Mouse (Mus musculus) stomach, postnatal 0 days (tissue): ENCODE measurements around the gene Uggt2. TPM values are rescaled to one million over a fixed set of nuclear protein-coding genes. Genes with fewer than 3 reads are reported as not detected.
A peak's percentile ranks its signal among the peaks of the same experiment; 100 is the strongest.

Experiments used
- ATAC-seq: fragments of 200-750 bp; cut with Nextera tagmentation; 2 replicates; pipeline ENCODE4 v1.8.0; 2017; ENCODE audit not compliant: low FRiP score, low TSS enrichment
- DNase-seq: peaks from one replicate; pipeline ENCODE4 v3.0.0-alpha.2; 2016; ENCODE audit warnings: low spot score
- H3K27ac ChIP-seq: fragments of 300-500 bp; sonication (generic); replicated peaks from 2 replicates; pipeline ENCODE4 v1.5.1; 2014; ENCODE audit warnings: mild to moderate bottlenecking, control low read depth
- H3K27me3 ChIP-seq: fragments of 300-500 bp; sonication (generic); 2 replicates; pipeline ENCODE4 v1.6.1; 2014; ENCODE audit warnings: low read length; ENCODE audit not compliant: control insufficient read depth, insufficient read depth
- H3K36me3 ChIP-seq: fragments of 300-500 bp; sonication (generic); 2 replicates; pipeline ENCODE4 v1.6.1; 2014; ENCODE audit warnings: low read length, mixed read lengths; ENCODE audit not compliant: control insufficient read depth, insufficient read depth
- H3K4me1 ChIP-seq: fragments of 300-500 bp; sonication (generic); replicated peaks from 2 replicates; pipeline ENCODE4 v1.6.1; 2014; ENCODE audit warnings: antibody characterized with exemption; ENCODE audit not compliant: control insufficient read depth, insufficient read depth
- H3K4me2 ChIP-seq: fragments of 300-500 bp; sonication (generic); replicated peaks from 2 replicates; pipeline ENCODE4 v1.6.1; 2014; ENCODE audit warnings: low read depth, mild to moderate bottlenecking, control low read depth, moderate library complexity
- H3K4me3 ChIP-seq: fragments of 300-500 bp; sonication (generic); 2 replicates; pipeline ENCODE4 v1.5.1; 2014; ENCODE audit warnings: low read depth, low read length, control low read depth
- H3K9ac ChIP-seq: fragments of 300-500 bp; sonication (generic); 2 replicates; pipeline ENCODE4 v1.6.1; 2014; ENCODE audit warnings: mild to moderate bottlenecking, low read length, control low read depth, mixed read lengths
- H3K9me3 ChIP-seq: fragments of 300-500 bp; sonication (generic); 2 replicates; pipeline ENCODE4 v1.6.1; 2016; ENCODE audit warnings: low read length; ENCODE audit not compliant: control insufficient read depth
- CTCF ChIP-seq: IDR thresholded peaks from 2 replicates; pipeline ENCODE4 v1.5.1; 2016; ENCODE audit warnings: antibody characterized with exemption, low read depth, mild to moderate bottlenecking, moderate library complexity
- EP300 ChIP-seq: optimal IDR thresholded peaks from 2 replicates; pipeline ENCODE3; 2016; ENCODE audit warnings: antibody characterized with exemption
- WGBS: fragments of 180-500 bp; shearing (Covaris S2); extraction: QIAGEN DNeasy Blood & Tissue Kit; methylation state at CpG from one replicate; pipeline ENCODE4 v1.1.7; 2014; 5-methylcytosine and 5-hydroxymethylcytosine counted together
- polyA plus RNA-seq: library from polyadenylated mRNA; unstranded; fragments of >200 nt; fragmentation: Nextera tagmentation; extraction: Ambion mirVana; gene quantifications from 2 replicates; pipeline ENCODE4 v1.2.1, GENCODE M21; 2015

The Uggt2 gene
- polyA plus RNA-seq, 1 experiment from 2014 or later = 2.7 TPM

DNA sequence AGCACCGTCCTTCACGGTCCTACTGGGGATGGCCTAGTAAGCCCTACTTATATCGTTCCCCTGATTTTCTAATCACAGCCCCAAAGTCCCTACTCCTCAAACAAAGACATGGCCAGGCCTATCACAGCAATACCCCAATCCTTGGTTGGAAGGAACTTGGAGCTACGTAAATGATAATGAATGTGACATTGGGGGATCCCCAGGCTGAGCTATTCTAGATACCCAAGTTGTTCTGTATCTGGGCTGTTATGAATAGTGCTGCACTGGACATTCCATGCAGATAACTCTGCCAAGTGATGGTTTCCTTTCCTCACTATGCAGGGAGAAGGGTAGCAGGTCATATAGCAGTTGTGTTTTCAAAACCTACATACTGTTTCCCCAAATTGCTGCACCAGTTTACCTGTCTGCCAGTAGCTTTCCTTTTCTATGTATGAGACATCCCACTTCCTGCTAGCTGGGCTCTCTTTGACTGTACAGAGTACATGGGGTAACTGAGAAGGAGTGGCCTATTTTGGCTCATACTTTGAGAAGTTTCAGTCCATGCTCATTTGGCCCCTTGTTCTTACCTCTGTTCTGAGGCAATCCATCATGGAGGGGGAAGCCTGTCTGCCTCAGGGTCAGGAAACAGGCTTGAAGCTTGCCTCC, 133.8 kb downstream of the Uggt2 start:
- no peak for DNase-seq
- H3K4me1 ChIP-seq = no peaks in the 10 kb centered on the region
- TF ChIP-seq CTCF (no peak), EP300 (no peak)
- no peak for ATAC-seq
- 95% methylated on average over 4 of the region's 4 CpGs for WGBS
- H3K9ac ChIP-seq = no peak overlapping the region
- no peaks in the 10 kb centered on the region for H3K9me3 ChIP-seq
- H3K4me3 ChIP-seq = no peak overlapping the region
- H3K36me3 ChIP-seq = peaks cover 14% of the 10 kb centered on the region; the same call in 1 of the 2 replicates
- no peaks in the 10 kb centered on the region for H3K27me3 ChIP-seq
- no peak overlapping the region for H3K27ac ChIP-seq
- H3K4me2 ChIP-seq = no peak overlapping the region

DNA sequence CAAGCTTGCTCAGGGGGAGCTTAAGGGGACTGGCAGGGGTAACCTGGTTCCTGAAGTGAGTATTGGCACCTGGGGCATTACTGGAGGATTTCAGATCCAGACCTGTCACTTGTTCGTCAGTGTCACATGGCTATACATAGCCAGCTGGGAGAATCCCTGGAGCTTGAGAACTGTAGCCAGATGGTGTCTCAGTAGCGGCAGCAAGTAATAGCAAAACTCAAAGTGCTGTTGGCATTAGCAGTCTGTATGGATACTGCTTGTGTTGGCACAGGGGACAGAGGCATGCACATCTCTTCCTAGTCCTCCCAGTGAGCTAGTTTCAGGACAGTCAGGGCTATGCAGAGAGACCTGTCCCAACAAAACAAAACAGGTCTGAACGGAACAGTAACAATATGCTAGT, 141.2 kb downstream of the Uggt2 start:
- ATAC-seq (no peak), DNase-seq (no peak)
- no peak overlapping the region for H3K27ac ChIP-seq
- H3K4me3 ChIP-seq = no peak overlapping the region
- no peaks in the 10 kb centered on the region for H3K9me3 ChIP-seq
- H3K27me3 ChIP-seq = no peaks in the 10 kb centered on the region
- 90% methylated on average over 3 of the region's 3 CpGs for WGBS
- no peak overlapping the region for H3K4me2 ChIP-seq
- no peaks in the 10 kb centered on the region for H3K4me1 ChIP-seq
- H3K9ac ChIP-seq = no peak overlapping the region
- TF ChIP-seq CTCF (no peak), EP300 (no peak)
- H3K36me3 ChIP-seq = peaks cover 13% of the 10 kb centered on the region; the same call in 1 of the 2 replicates

DNA sequence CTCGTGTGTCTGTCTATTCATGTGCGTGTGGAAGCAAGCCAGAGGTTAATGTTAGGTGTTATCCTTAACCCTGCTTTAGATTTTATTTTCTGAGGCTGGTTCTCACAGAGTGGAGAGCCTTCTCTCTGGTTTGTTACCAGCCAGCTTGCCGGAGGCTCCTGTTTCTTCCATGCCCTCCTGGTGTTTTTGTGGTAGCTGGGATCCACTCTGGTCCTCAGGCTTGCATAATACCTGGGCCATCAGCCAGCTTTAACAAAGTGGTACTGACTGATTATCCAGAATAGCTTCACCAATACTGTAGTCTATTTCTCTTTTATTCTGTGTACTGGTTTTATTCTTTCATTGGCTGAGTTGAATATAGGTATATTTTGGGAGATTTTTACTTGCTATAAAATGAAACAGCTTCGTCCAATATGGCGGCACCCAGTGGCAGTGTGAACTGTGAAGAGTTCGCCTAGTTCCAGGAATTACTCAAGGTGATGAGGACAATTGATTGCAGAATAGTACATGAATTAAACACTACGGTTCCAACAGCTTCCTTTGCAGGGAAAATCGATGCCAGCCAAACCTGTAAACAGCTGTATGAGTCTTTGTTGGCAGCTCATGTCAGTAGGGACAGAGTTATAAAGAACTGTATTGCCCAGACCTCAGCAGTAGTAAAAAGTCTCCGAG, 147.2 kb downstream of the Uggt2 start:
- Histone ChIP-seq H3K27ac (no peak overlapping the region), H3K9ac (no peak overlapping the region), H3K27me3 (no peaks in the 10 kb centered on the region), H3K4me2 (no peak overlapping the region), H3K9me3 (no peaks in the 10 kb centered on the region), H3K4me1 (no peaks in the 10 kb centered on the region), H3K36me3 (no peaks in the 10 kb centered on the region), H3K4me3 (no peak overlapping the region)
- ATAC-seq (no peak), DNase-seq (no peak)
- WGBS = 91% methylated on average over 9 of the region's 9 CpGs
- no peak for TF ChIP-seq CTCF

DNA sequence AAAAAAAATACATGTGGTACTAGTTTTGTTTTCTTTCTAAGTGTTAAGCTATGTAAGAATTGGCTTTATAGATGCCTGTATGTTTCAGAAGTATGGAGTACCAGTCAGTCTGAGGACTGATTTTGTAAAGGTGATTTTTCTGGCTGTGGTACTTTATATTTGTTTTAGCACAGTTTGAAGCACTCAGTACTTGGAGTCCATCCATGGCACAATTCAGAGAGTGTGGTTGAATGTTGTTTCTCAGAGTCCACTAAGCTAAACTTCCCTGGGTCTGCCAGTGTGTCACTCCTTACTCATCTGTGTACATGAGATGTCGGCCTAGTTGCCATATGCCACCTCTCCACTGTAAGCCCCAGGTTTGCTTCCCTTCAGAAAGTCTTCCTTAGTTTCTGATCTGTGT, 150.4 kb downstream of the Uggt2 start:
- H3K27me3 ChIP-seq = no peaks in the 10 kb centered on the region
- H3K36me3 ChIP-seq = no peaks in the 10 kb centered on the region
- H3K4me1 ChIP-seq = no peaks in the 10 kb centered on the region
- DNase-seq = no peak
- no peak overlapping the region for H3K4me2 ChIP-seq
- no peak for ATAC-seq
- H3K9ac ChIP-seq = no peak overlapping the region
- no peak for TF ChIP-seq EP300
- no peak for TF ChIP-seq CTCF
- H3K9me3 ChIP-seq = no peaks in the 10 kb centered on the region
- no peak overlapping the region for H3K27ac ChIP-seq
- 81% methylated on average over 1 of the region's 1 CpGs for WGBS
- no peak overlapping the region for H3K4me3 ChIP-seq

DNA sequence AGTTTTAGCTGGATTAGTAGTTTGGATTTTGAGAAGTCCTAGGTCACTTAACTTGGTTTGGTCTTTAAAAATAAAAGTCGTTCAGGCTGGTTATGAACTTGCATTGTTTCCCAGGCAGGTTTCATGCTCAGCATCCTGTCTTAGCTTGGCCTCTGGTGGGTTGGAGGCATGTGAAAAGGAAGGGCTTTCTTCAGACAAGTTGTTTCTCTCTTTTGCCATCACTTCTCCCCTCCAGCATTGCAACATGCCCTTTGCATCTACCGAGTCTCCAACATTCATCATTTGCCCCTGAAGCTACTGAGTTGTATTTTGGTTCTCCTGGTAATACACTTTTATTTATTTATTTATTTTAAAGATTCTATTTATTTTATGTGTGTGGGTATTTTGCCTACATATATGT, 154.5 kb downstream of the Uggt2 start:
- Histone ChIP-seq H3K27me3 (no peaks in the 10 kb centered on the region), H3K9me3 (no peaks in the 10 kb centered on the region), H3K4me3 (no peak overlapping the region), H3K36me3 (no peaks in the 10 kb centered on the region; the same call in 1 of the 2 replicates), H3K9ac (no peak overlapping the region), H3K4me2 (no peak overlapping the region), H3K27ac (no peak overlapping the region), H3K4me1 (peaks cover 4% of the 10 kb centered on the region; the same call in 1 of the 2 replicates)
- TF ChIP-seq EP300 = no peak
- no peak for TF ChIP-seq CTCF
- ATAC-seq (no peak), DNase-seq (no peak)
- WGBS = 64% methylated on average over 2 of the region's 2 CpGs

DNA sequence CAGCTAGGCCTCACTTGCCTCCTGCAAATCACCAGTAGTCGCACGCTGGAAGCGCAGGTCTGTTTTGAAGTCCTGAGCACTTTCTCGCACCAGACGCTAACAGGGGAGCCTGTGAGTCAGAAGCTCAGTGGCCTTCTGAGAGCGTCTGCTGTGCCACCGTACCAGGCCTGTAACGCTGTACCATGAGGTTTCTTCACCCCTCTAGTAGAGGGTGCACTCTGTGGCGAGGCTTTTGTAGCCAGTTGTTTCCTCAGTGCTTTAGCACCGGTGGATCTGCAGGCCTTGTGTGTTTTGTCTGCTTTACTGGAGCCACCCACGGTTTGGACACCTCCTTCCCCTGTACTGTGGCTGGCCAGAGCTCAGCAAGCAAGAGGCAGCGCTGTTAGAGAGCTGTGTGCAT, 157.2 kb downstream of the Uggt2 start:
- H3K4me2 ChIP-seq = no peak overlapping the region
- 56% methylated on average over 12 of the region's 12 CpGs for WGBS
- TF ChIP-seq CTCF (no peak), EP300 (no peak)
- H3K9ac ChIP-seq = no peak overlapping the region
- H3K27me3 ChIP-seq = no peaks in the 10 kb centered on the region
- H3K9me3 ChIP-seq = no peaks in the 10 kb centered on the region
- no peak for ATAC-seq
- H3K27ac ChIP-seq = peak overlapping the region; percentile 35; the same call in 1 of the 2 replicates
- H3K36me3 ChIP-seq = no peaks in the 10 kb centered on the region; the same call in 1 of the 2 replicates
- no peak for DNase-seq
- peaks cover 6% of the 10 kb centered on the region for H3K4me1 ChIP-seq
- no peak overlapping the region for H3K4me3 ChIP-seq
